Mouse (Mus musculus) ES-Bruce4 (cell line): Measurements from ENCODE around the gene Pax6.

Experiments
- CTCF ChIP-seq: IDR thresholded peaks from one replicate; pipeline ENCODE4 v1.8.1; 2011; ENCODE audit warnings: low read depth, low read length
- EP300 ChIP-seq: IDR thresholded peaks from 2 replicates; pipeline ENCODE4 v1.6.1; 2011; ENCODE audit warnings: low read depth, low read length; ENCODE audit not compliant: insufficient read depth
- POLR2A ChIP-seq: IDR thresholded peaks from one replicate; pipeline ENCODE4 v1.8.1; 2011; ENCODE audit warnings: low read length; ENCODE audit not compliant: insufficient read depth

- TF ChIP-seq CTCF (no peak), POLR2A (no peak), EP300 (no peak)
Measured at GRCm38 (mm10) chr2:105674061-105674874, 5.6 kb downstream of the Pax6 start.
